Mouse (Mus musculus) monocyte, adult 5-6 weeks (primary cell): ENCODE results near the gene Tmem150c. TPM values are rescaled to one million over a fixed set of nuclear protein-coding genes. Genes with fewer than 3 reads are reported as not detected.
A peak's percentile ranks its signal among the peaks of the same experiment; 100 is the strongest.

Experiments used
- ATAC-seq: fragments of 153-309, 156-312 bp; replicated peaks from 2 replicates; pipeline ENCODE4 v1.8.0; 2017; ENCODE audit warnings: mild to moderate bottlenecking; ENCODE audit not compliant: low TSS enrichment, insufficient number of reproducible peaks, severe bottlenecking, poor library complexity, low FRiP score
- total RNA-seq: library from RNA; stranded (forward); fragments of 200-1000, 200-491, 200-594 nt; gene quantifications from 3 replicates; pipeline ENCODE4 v1.2.3, GENCODE M21; 2017

The Tmem150c gene
- total RNA-seq, 1 experiment from 2014 or later = not detected

DNA sequence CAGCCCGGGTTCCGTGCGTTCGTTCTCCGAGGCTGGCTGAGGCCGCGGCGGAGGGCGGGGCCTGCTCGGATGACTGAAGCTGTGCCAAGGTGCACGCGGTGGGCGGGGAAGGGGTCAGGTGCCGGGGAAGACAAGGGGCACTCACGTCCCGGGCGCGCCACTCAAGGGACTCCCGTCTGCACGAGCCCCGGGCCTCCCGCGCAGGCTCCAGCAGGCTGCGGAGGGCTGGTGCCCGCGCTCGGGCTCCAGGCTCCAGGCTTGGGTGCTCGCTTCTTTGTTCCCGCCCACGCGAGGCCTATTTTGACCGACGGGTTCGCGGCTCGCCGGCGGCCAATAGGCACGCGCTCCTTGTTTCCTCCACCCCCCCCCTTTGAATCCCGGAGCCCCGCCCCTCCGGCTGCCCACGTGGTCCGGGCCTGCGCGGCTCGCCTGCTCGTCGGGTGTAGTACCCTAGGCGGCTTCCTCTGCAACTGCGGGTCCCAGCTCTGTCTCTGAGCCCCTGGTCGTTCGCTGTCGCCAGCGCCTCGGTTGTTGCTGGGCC is 119.9 kb downstream of the Tmem150c start, which contains the start of the genes Hnrnpdl and Enoph1:
TSS of gene Hnrnpdl (minus strand) at position 63 of the 541 bp plus-strand sequence.
TSS of gene Enoph1 (plus strand) at position 384 of the 541 bp plus-strand sequence.
- ATAC-seq = peak; percentile 56

GRCm38 (mm10) chr5:100038714-100039601 is 120.7 kb downstream of the Tmem150c start:
- ATAC-seq = peak; percentile 58

DNA sequence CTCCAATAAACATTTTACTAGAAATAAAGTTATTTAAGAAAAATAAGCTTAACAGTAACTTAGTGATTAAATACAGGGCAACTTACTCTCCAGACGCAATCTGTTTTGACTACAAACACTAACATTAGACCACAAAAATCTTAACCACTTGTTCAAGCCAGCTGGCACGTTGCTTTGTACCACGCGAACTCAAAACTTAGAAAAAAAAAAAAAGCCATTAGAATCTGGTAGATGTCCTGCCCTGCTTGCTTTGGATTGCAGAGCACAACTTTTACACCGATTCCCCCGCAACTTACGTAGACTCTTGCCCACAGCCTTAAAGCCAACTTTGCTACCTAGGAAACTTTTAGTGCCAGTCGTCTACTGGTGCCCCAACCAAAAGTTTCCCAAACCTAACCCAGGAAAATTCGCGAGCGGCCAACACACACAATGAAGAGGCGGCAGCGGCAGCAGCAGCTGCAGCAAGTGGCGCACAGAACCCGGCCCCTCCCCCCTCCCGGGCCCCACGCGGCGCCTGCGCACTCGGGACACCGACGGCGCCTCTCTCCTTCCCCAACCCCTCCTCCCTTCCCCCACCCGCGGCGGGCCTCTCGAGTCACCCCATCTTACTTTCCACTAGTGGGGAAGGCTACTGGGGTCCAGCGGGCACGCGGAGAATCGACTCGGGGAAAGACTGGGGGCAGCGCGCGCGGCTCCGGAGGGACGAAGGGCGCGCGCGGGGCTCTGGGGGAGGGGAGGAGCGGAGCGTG is 121.5 kb downstream of the Tmem150c start:
- peak; percentile 14; the same call in 1 of the 2 replicates for ATAC-seq

DNA sequence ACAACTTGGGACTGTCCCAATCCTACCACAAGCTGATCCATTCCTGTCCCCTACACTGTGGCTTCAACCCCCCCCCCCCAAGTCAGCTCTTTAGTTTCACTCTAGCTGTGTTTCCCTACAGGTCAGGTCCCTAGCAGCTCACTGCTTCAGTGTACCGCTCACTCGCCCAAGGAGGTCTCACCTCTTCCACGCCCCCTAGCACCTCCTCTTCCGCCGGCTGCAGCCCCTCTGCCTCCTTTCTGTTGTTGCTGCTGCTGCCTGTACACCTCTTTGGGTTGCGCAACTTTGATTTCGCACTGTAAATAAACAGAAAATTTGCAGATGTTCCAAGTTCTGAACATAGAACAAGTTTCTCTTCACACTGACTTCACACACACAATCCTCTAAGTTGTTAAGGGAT is 122.9 kb downstream of the Tmem150c start:
- no peak for ATAC-seq

GRCm38 (mm10) chr5:100035950-100036349 is 123.7 kb downstream of the Tmem150c start:
- no peak for ATAC-seq

DNA sequence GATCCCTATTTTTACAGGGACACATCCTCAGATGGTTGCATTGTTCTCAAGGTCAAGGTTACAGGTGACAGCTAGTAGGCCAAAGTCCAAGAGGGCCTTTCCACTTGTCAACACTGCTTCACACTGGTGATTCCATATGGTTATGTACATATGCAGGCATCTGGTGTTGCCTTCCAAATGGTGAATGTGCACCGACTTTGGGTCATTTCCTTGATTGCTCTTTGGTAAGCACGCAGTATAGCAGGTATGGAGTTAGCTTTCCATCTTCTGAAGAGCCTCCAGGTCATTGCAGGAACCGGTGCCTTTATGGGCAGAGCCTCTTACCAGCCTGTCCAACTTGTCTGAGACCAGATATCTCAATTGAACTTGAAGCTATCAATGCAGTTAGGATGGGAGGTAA is 127.0 kb downstream of the Tmem150c start:
- ATAC-seq = no peak

- ATAC-seq = no peak
Measured at GRCm38 (mm10) chr5:100032107-100032506, 127.5 kb downstream of the Tmem150c start.

GRCm38 (mm10) chr5:100030069-100030468 is 129.5 kb downstream of the Tmem150c start:
- ATAC-seq = no peak; the same call in 1 of the 2 replicates

Other genes with a start within 250 kb of the Tmem150c start
- 67.5 to 152 TPM (median 113 TPM) in 3 replicates for gene Hnrnpd, start 180.9 kb downstream of the Tmem150c start, total RNA-seq
- gene 4930524J08Rik, start 180.7 kb downstream of the Tmem150c start, total RNA-seq = 1.3 TPM in 1 of 3 replicates, not detected in the others
- 526 to 624 TPM (median 546 TPM) in 3 replicates for gene Hnrnpdl, start 120.1 kb downstream of the Tmem150c start, total RNA-seq
- 22.0 to 42.2 TPM (median 31.0 TPM) in 3 replicates for gene Enoph1, start 119.8 kb downstream of the Tmem150c start, total RNA-seq